Mouse (Mus musculus) kidney, embryonic 16.5 days (tissue): ENCODE data around the gene Hist1h4k. TPM values are rescaled to one million over a fixed set of nuclear protein-coding genes. Genes with fewer than 3 reads are reported as not detected.
"Not testable (repeated sequence)": the region's sequence is repeated elsewhere in the genome, so short reads cannot be mapped to it uniquely, and the experiment has no call there.

Experiments used
- ATAC-seq: fragments of 200-750 bp; cut with Nextera tagmentation; 2 replicates; pipeline ENCODE4 v1.8.0; 2017; ENCODE audit warnings: moderate TSS enrichment; ENCODE audit not compliant: low FRiP score, low TSS enrichment
- H3K27ac ChIP-seq: fragments of 300-500 bp; sonication (generic); 2 replicates; pipeline ENCODE4 v1.5.1; 2014; ENCODE audit warnings: low read length
- H3K27me3 ChIP-seq: fragments of 300-500 bp; sonication (generic); 2 replicates; pipeline ENCODE4 v1.6.1; 2014; ENCODE audit warnings: low read length, control low read depth, mixed read lengths; ENCODE audit not compliant: insufficient read depth
- H3K36me3 ChIP-seq: fragments of 300-500 bp; sonication (generic); 2 replicates; pipeline ENCODE4 v1.6.1; 2014; ENCODE audit warnings: low read length, control low read depth, mixed read lengths; ENCODE audit not compliant: insufficient read depth
- H3K4me1 ChIP-seq: fragments of 300-500 bp; sonication (generic); 2 replicates; pipeline ENCODE4 v1.6.1; 2014; ENCODE audit warnings: low read length, control low read depth, mixed read lengths; ENCODE audit not compliant: insufficient read depth
- H3K4me2 ChIP-seq: fragments of 300-500 bp; sonication (generic); replicated peaks from 2 replicates; pipeline ENCODE4 v1.6.1; 2014; ENCODE audit warnings: low read depth, low read length
- H3K4me3 ChIP-seq: fragments of 300-500 bp; sonication (generic); 2 replicates; pipeline ENCODE4 v1.5.1; 2014; ENCODE audit warnings: mild to moderate bottlenecking, low read length
- H3K9ac ChIP-seq: fragments of 300-500 bp; sonication (generic); replicated peaks from 2 replicates; pipeline ENCODE4 v1.6.1; 2014; ENCODE audit warnings: low read length
- H3K9me3 ChIP-seq: fragments of 300-500 bp; sonication (generic); 2 replicates; pipeline ENCODE4 v1.6.1; 2016; ENCODE audit warnings: low read length, control low read depth
- WGBS: fragments of 180-500 bp; shearing (Covaris S2); extraction: QIAGEN DNeasy Blood & Tissue Kit; methylation state at CpG from one replicate; pipeline ENCODE4 v1.1.7; 2014; 5-methylcytosine and 5-hydroxymethylcytosine counted together
- polyA plus RNA-seq: library from polyadenylated mRNA; unstranded; fragments of >200 nt; fragmentation: Nextera tagmentation; extraction: Ambion mirVana; gene quantifications from 2 replicates; pipeline ENCODE4 v1.2.1, GENCODE M21; 2015

The Hist1h4k gene
- polyA plus RNA-seq, 1 experiment from 2014 or later, result 5.9 TPM

GRCm38 (mm10) chr13:21734906-21735767 lies 15.2 kb downstream of the Hist1h4k start, which contains the start of gene Hist1h4j:
Gene Hist1h4j, plus strand, starts transcription at chr13:21735064.
- under 1% methylated on average over 43 of the region's 56 CpGs for WGBS
- Histone ChIP-seq H3K4me2 (peak within 1 kb of the TSS; percentile 67), H3K4me1 (peaks cover 12% of the 10 kb centered on the region; the same call in 1 of the 2 replicates), H3K27ac (peak within 1 kb of the TSS; percentile 98), H3K9ac (peak within 1 kb of the TSS; percentile 82), H3K4me3 (peak within 1 kb of the TSS; percentile 61)
- H3K9me3 ChIP-seq, H3K36me3 ChIP-seq, H3K27me3 ChIP-seq: not testable (repeated sequence)
- ATAC-seq, result peak; percentile 94

- H3K4me1 ChIP-seq, result peaks cover 12% of the 10 kb centered on the region; the same call in 1 of the 2 replicates
Measured at GRCm38 (mm10) chr13:21734010-21734905, 16.0 kb downstream of the Hist1h4k start.

DNA sequence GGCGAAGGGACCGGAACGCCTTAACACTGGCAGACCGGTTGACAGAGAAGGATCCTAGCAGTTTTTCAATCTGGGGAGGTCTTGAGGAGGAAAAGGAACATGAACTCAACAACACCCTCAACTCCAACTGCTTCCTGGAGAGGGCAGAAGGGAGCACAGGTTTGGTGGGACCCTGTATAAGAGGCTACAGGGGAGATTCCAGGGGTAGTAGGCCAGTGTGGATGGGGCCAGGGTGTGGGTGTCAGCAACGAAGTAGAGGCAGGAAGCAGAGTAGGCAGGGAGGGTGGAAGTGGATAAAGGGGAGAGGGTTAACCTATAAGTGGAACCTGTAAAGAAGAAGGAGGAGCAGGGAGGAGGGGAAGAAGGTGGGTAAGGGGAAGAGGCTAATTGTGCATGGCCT lies 16.8 kb downstream of the Hist1h4k start:
- H3K27me3 ChIP-seq, result no peaks in the 10 kb centered on the region
- H3K9me3 ChIP-seq, result no peaks in the 10 kb centered on the region
- H3K9ac ChIP-seq, result peak overlapping the region; percentile 82
- ATAC-seq, result peak; percentile 14; the same call in 1 of the 2 replicates
- 70% methylated on average over 5 of the region's 5 CpGs for WGBS
- H3K4me1 ChIP-seq, result peaks cover 12% of the 10 kb centered on the region; the same call in 1 of the 2 replicates
- H3K4me2 ChIP-seq, result no peak overlapping the region
- no peaks in the 10 kb centered on the region for H3K36me3 ChIP-seq
- H3K4me3 ChIP-seq, result no peak overlapping the region
- H3K27ac ChIP-seq, result peak overlapping the region; percentile 98; the same call in 1 of the 2 replicates

More at GRCm38 (mm10) chr13:21734010-21734905, 16.0 kb downstream of the Hist1h4k start:
- H3K4me3 ChIP-seq, result peak overlapping the region; percentile 61
- H3K27ac ChIP-seq, result peak overlapping the region; percentile 98
- H3K4me2 ChIP-seq, result peak overlapping the region; percentile 67
- peak; percentile 85 for ATAC-seq
- H3K27me3 ChIP-seq, result no peaks in the 10 kb centered on the region
- no peaks in the 10 kb centered on the region for H3K36me3 ChIP-seq
- under 1% methylated on average over 21 of the region's 21 CpGs for WGBS
- H3K9me3 ChIP-seq, result no peaks in the 10 kb centered on the region
- peak overlapping the region; percentile 82 for H3K9ac ChIP-seq

DNA sequence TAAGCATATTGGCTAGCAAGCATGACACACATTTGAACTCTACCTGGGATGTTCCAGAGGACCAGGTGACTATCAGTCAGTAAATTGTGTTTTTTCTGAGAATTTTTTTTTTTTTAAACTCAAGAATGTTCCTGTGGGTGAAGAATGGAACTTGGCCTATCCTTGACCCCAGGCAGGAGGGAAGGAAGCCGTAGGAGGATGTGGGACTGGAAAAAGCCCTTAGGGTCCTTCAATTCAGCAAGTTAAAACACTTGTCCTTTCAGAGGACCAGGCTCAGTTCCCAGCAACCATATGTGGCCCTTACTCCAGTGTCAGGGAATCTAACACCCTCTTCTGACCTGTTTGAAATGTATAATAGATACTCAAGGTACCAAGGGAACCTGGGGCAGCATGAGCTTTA lies 20.8 kb downstream of the Hist1h4k start:
- Histone ChIP-seq H3K4me3 (no peak overlapping the region), H3K4me2 (no peak overlapping the region), H3K9ac (no peak overlapping the region), H3K9me3 (no peaks in the 10 kb centered on the region), H3K27ac (no peak overlapping the region), H3K36me3 (no peaks in the 10 kb centered on the region), H3K4me1 (peaks cover 10% of the 10 kb centered on the region; the same call in 1 of the 2 replicates), H3K27me3 (no peaks in the 10 kb centered on the region)
- no peak for ATAC-seq
- WGBS, result 35% methylated on average over 1 of the region's 1 CpGs

DNA sequence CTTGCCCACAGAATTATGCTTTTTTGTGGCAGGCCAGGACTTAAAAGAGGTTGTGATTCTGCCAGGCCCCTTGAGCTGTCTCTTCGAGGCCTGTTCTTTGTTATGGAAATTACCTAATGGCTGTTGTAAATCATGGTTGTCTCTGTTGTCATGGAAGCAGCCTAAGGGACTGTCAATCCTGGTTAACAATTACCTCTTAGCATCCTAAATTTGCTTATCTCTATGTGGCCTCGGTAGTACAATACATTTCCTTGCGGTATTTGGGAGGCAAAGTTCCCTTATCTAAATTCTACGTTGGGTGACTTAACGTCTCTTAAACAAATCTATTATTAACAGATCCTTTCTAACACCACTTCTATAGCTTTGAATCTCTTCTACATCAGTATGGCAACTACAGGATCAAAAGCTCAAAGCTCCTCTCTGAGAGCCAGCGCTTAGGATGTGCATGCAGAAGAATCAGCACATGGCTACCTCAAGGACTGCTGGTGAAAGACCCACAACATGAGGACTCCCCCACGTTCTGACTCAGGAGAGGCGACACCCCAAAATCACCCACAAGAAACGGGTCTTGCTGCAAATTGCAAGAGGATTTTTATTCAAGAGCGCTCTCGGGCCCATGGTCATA lies 22.2 kb downstream of the Hist1h4k start:
- Histone ChIP-seq H3K27ac (no peak overlapping the region), H3K4me2 (no peak overlapping the region), H3K9me3 (no peaks in the 10 kb centered on the region), H3K36me3 (no peaks in the 10 kb centered on the region), H3K4me1 (no peaks in the 10 kb centered on the region), H3K27me3 (no peaks in the 10 kb centered on the region), H3K9ac (no peak overlapping the region), H3K4me3 (no peak overlapping the region)
- ATAC-seq, result no peak
- 51% methylated on average over 11 of the region's 11 CpGs for WGBS

- no peaks in the 10 kb centered on the region for H3K27me3 ChIP-seq
- ATAC-seq, result no peak
- H3K9ac ChIP-seq, result no peak overlapping the region; the same call in 1 of the 2 replicates
Measured at GRCm38 (mm10) chr13:21722993-21723836, 27.1 kb downstream of the Hist1h4k start.

GRCm38 (mm10) chr13:21722373-21722925 lies 27.9 kb downstream of the Hist1h4k start:
- H3K27me3 ChIP-seq, result no peaks in the 10 kb centered on the region
- H3K9me3 ChIP-seq, result no peaks in the 10 kb centered on the region
- peaks cover 26% of the 10 kb centered on the region for H3K4me1 ChIP-seq
- no peaks in the 10 kb centered on the region for H3K36me3 ChIP-seq
- H3K4me2 ChIP-seq, result peak overlapping the region; percentile 53
- peak overlapping the region; percentile 40 for H3K4me3 ChIP-seq
- H3K9ac ChIP-seq, result peak overlapping the region; percentile 59
- no peak; the same call in 1 of the 2 replicates for ATAC-seq
- H3K27ac ChIP-seq, result peak overlapping the region; percentile 82
- WGBS, result 3% methylated on average over 10 of the region's 11 CpGs

More at GRCm38 (mm10) chr13:21722993-21723836, 27.1 kb downstream of the Hist1h4k start:
- Histone ChIP-seq H3K4me1 (peaks cover 23% of the 10 kb centered on the region), H3K27ac (peak overlapping the region; percentile 82), H3K4me3 (peak overlapping the region; percentile 40; the same call in 1 of the 2 replicates), H3K36me3 (no peaks in the 10 kb centered on the region), H3K9me3 (no peaks in the 10 kb centered on the region), H3K4me2 (peak overlapping the region; percentile 53)
- 21% methylated on average over 5 of the region's 5 CpGs for WGBS

GRCm38 (mm10) chr13:21721757-21722372 lies 28.4 kb downstream of the Hist1h4k start, which contains the start of gene Hist1h2bm:
Gene Hist1h2bm, plus strand, starts transcription at chr13:21722044.
- Histone ChIP-seq H3K9ac (peak within 1 kb of the TSS; percentile 67), H3K4me3 (peak within 1 kb of the TSS; percentile 47), H3K4me1 (peaks cover 28% of the 10 kb centered on the region), H3K4me2 (peak within 1 kb of the TSS; percentile 65), H3K27ac (peak within 1 kb of the TSS; percentile 86)
- H3K27me3 ChIP-seq, H3K9me3 ChIP-seq, H3K36me3 ChIP-seq: not testable (repeated sequence)
- peak; percentile 98 for ATAC-seq
- under 1% methylated on average over 34 of the region's 37 CpGs for WGBS
